Mouse (Mus musculus): ENCODE results near the gene Oscar. TPM values are rescaled to one million over a fixed set of nuclear protein-coding genes. Genes with fewer than 3 reads are reported as not detected.

The Oscar gene
- 0.12 TPM in 2 replicates for polyA plus RNA-seq (2015; fragmentation: Nextera tagmentation; extraction: Ambion mirVana)

GRCm38 (mm10) chr7:3616057-3616388 lies at the start of gene Oscar:
Gene Oscar, minus strand, starts transcription at chr7:3616157.
- Histone ChIP-seq H3K9ac (ENCODE audit: low read length) (no peak within 1 kb of the TSS), H3K27ac (ENCODE audit: low read length) (no peak within 1 kb of the TSS), H3K4me3 (replicated peaks; ENCODE audit: low read length) (peak within 1 kb of the TSS; percentile 80), H3K27me3 (ENCODE audit: control insufficient read depth, insufficient read depth, low read length) (no peaks in the 10 kb centered on the region), H3K4me2 (ENCODE audit: low read depth, low read length) (peak within 1 kb of the TSS; percentile 39), H3K9me3 (replicated peaks; ENCODE audit: control insufficient read depth, low read length) (no peaks in the 10 kb centered on the region), H3K36me3 (ENCODE audit: control insufficient read depth, insufficient read depth, low read length) (peaks cover 4% of the 10 kb centered on the region), H3K4me1 (ENCODE audit: control insufficient read depth, insufficient read depth, low read length) (peaks cover 6% of the 10 kb centered on the region)
- no peak for ATAC-seq (ENCODE audit: insufficient read depth, low FRiP score)
- 83% methylated on average over 4 of the region's 4 CpGs for WGBS

GRCm38 (mm10) chr7:3665215-3666114 lies 49.5 kb upstream of the Oscar start, which contains the start of gene Leng1:
Gene Leng1, minus strand, starts transcription at chr7:3665840.
- 3% methylated on average over 45 of the region's 45 CpGs for WGBS
- no peaks in the 10 kb centered on the region for H3K9me3 ChIP-seq (replicated peaks; ENCODE audit: control insufficient read depth, low read length)
- H3K27ac ChIP-seq (ENCODE audit: low read length): peak within 1 kb of the TSS; percentile 92
- peak within 1 kb of the TSS; percentile 74 for H3K4me3 ChIP-seq (replicated peaks; ENCODE audit: low read length)
- peak; percentile 99 for ATAC-seq (ENCODE audit: insufficient read depth, low FRiP score)
- peak within 1 kb of the TSS; percentile 78 for H3K9ac ChIP-seq (ENCODE audit: low read length)
- peaks cover 10% of the 10 kb centered on the region for H3K36me3 ChIP-seq (ENCODE audit: control insufficient read depth, insufficient read depth, low read length)
- H3K27me3 ChIP-seq (ENCODE audit: control insufficient read depth, insufficient read depth, low read length): no peaks in the 10 kb centered on the region
- H3K4me1 ChIP-seq (ENCODE audit: control insufficient read depth, insufficient read depth, low read length): peaks cover 15% of the 10 kb centered on the region
- peak within 1 kb of the TSS; percentile 76 for H3K4me2 ChIP-seq (ENCODE audit: low read depth, low read length)

GRCm38 (mm10) chr7:3664524-3665214 lies 48.7 kb upstream of the Oscar start:
- WGBS: 23% methylated on average over 15 of the region's 15 CpGs
- no peaks in the 10 kb centered on the region for H3K9me3 ChIP-seq (replicated peaks; ENCODE audit: control insufficient read depth, low read length)
- no peaks in the 10 kb centered on the region for H3K27me3 ChIP-seq (ENCODE audit: control insufficient read depth, insufficient read depth, low read length)
- H3K36me3 ChIP-seq (ENCODE audit: control insufficient read depth, insufficient read depth, low read length): peaks cover 17% of the 10 kb centered on the region
- ATAC-seq (ENCODE audit: insufficient read depth, low FRiP score): peak; percentile 26
- peaks cover 15% of the 10 kb centered on the region for H3K4me1 ChIP-seq (ENCODE audit: control insufficient read depth, insufficient read depth, low read length)
- H3K9ac ChIP-seq (ENCODE audit: low read length): peak overlapping the region; percentile 78
- peak overlapping the region; percentile 90 for H3K27ac ChIP-seq (ENCODE audit: low read length)
- peak overlapping the region; percentile 76 for H3K4me2 ChIP-seq (ENCODE audit: low read depth, low read length)
- peak overlapping the region; percentile 74 for H3K4me3 ChIP-seq (replicated peaks; ENCODE audit: low read length)

GRCm38 (mm10) chr7:3658578-3658977 lies 42.6 kb upstream of the Oscar start:
- ATAC-seq (ENCODE audit: insufficient read depth, low FRiP score): no peak
- no peak overlapping the region for H3K4me2 ChIP-seq (ENCODE audit: low read depth, low read length)
- no peak overlapping the region for H3K27ac ChIP-seq (ENCODE audit: low read length)
- H3K4me1 ChIP-seq (ENCODE audit: control insufficient read depth, insufficient read depth, low read length): no peaks in the 10 kb centered on the region; the same call in 1 of the 2 replicates
- no peak overlapping the region for H3K9ac ChIP-seq (ENCODE audit: low read length)
- peaks cover 55% of the 10 kb centered on the region for H3K36me3 ChIP-seq (ENCODE audit: control insufficient read depth, insufficient read depth, low read length)
- WGBS: 94% methylated on average over 14 of the region's 14 CpGs
- H3K9me3 ChIP-seq (replicated peaks; ENCODE audit: control insufficient read depth, low read length): no peaks in the 10 kb centered on the region
- no peaks in the 10 kb centered on the region for H3K27me3 ChIP-seq (ENCODE audit: control insufficient read depth, insufficient read depth, low read length)
- H3K4me3 ChIP-seq (replicated peaks; ENCODE audit: low read length): no peak overlapping the region

GRCm38 (mm10) chr7:3656966-3657365 lies 41.0 kb upstream of the Oscar start:
- no peaks in the 10 kb centered on the region for H3K4me1 ChIP-seq (ENCODE audit: control insufficient read depth, insufficient read depth, low read length)
- H3K4me3 ChIP-seq (replicated peaks; ENCODE audit: low read length): no peak overlapping the region
- H3K27me3 ChIP-seq (ENCODE audit: control insufficient read depth, insufficient read depth, low read length): no peaks in the 10 kb centered on the region
- ATAC-seq (ENCODE audit: insufficient read depth, low FRiP score): no peak
- no peak overlapping the region for H3K4me2 ChIP-seq (ENCODE audit: low read depth, low read length)
- no peaks in the 10 kb centered on the region for H3K9me3 ChIP-seq (replicated peaks; ENCODE audit: control insufficient read depth, low read length)
- no peak overlapping the region for H3K27ac ChIP-seq (ENCODE audit: low read length)
- peaks cover 59% of the 10 kb centered on the region for H3K36me3 ChIP-seq (ENCODE audit: control insufficient read depth, insufficient read depth, low read length)
- 72% methylated on average over 4 of the region's 4 CpGs for WGBS
- no peak overlapping the region for H3K9ac ChIP-seq (ENCODE audit: low read length)

- H3K9ac ChIP-seq (ENCODE audit: low read length): peak overlapping the region; percentile 99
- peak overlapping the region; percentile 91 for H3K4me2 ChIP-seq (ENCODE audit: low read depth, low read length)
- H3K9me3 ChIP-seq (replicated peaks; ENCODE audit: control insufficient read depth, low read length): no peaks in the 10 kb centered on the region
- 58% methylated on average over 4 of the region's 4 CpGs for WGBS
- peak overlapping the region; percentile 91 for H3K4me3 ChIP-seq (replicated peaks; ENCODE audit: low read length)
- ATAC-seq (ENCODE audit: insufficient read depth, low FRiP score): no peak
- H3K27me3 ChIP-seq (ENCODE audit: control insufficient read depth, insufficient read depth, low read length): no peaks in the 10 kb centered on the region
- peaks cover 9% of the 10 kb centered on the region; the same call in 1 of the 2 replicates for H3K36me3 ChIP-seq (ENCODE audit: control insufficient read depth, insufficient read depth, low read length)
- H3K27ac ChIP-seq (ENCODE audit: low read length): no peak overlapping the region
- H3K4me1 ChIP-seq (ENCODE audit: control insufficient read depth, insufficient read depth, low read length): peaks cover 24% of the 10 kb centered on the region
These were observed 30.7 kb upstream of the Oscar start for GRCm38 (mm10) chr7:3646641-3647040.

GRCm38 (mm10) chr7:3646188-3646587 lies 30.2 kb upstream of the Oscar start:
- peak overlapping the region; percentile 91 for H3K4me2 ChIP-seq (ENCODE audit: low read depth, low read length)
- peaks cover 24% of the 10 kb centered on the region for H3K4me1 ChIP-seq (ENCODE audit: control insufficient read depth, insufficient read depth, low read length)
- WGBS: 6% methylated on average over 9 of the region's 9 CpGs
- no peak overlapping the region for H3K27ac ChIP-seq (ENCODE audit: low read length)
- peak overlapping the region; percentile 91 for H3K4me3 ChIP-seq (replicated peaks; ENCODE audit: low read length)
- ATAC-seq (ENCODE audit: insufficient read depth, low FRiP score): no peak
- peak overlapping the region; percentile 99 for H3K9ac ChIP-seq (ENCODE audit: low read length)
- no peaks in the 10 kb centered on the region for H3K9me3 ChIP-seq (replicated peaks; ENCODE audit: control insufficient read depth, low read length)
- 0 out of 2 replicates have a peak, but pooled peaks cover 5% of the 10 kb centered on the region for H3K36me3 ChIP-seq (ENCODE audit: control insufficient read depth, insufficient read depth, low read length)
- H3K27me3 ChIP-seq (ENCODE audit: control insufficient read depth, insufficient read depth, low read length): no peaks in the 10 kb centered on the region

- ATAC-seq (ENCODE audit: insufficient read depth, low FRiP score): no peak
- Histone ChIP-seq H3K9ac (ENCODE audit: low read length) (peak overlapping the region; percentile 99), H3K27ac (ENCODE audit: low read length) (peak overlapping the region; percentile 93), H3K4me1 (ENCODE audit: control insufficient read depth, insufficient read depth, low read length) (peaks cover 24% of the 10 kb centered on the region), H3K4me2 (ENCODE audit: low read depth, low read length) (peak overlapping the region; percentile 91), H3K4me3 (replicated peaks; ENCODE audit: low read length) (peak overlapping the region; percentile 91), H3K9me3 (replicated peaks; ENCODE audit: control insufficient read depth, low read length) (no peaks in the 10 kb centered on the region), H3K27me3 (ENCODE audit: control insufficient read depth, insufficient read depth, low read length) (no peaks in the 10 kb centered on the region), H3K36me3 (ENCODE audit: control insufficient read depth, insufficient read depth, low read length) (no peaks in the 10 kb centered on the region)
- 1% methylated on average over 53 of the region's 58 CpGs for WGBS
These were observed 29.6 kb upstream of the Oscar start for GRCm38 (mm10) chr7:3645488-3646025.
